Mouse (Mus musculus) lung, postnatal 10 days (tissue): ENCODE measurements around the gene Ajuba.

Source experiments
- DNase-seq: peaks from one replicate; pipeline ENCODE4 v3.0.0; 2021

The Ajuba gene

DNA sequence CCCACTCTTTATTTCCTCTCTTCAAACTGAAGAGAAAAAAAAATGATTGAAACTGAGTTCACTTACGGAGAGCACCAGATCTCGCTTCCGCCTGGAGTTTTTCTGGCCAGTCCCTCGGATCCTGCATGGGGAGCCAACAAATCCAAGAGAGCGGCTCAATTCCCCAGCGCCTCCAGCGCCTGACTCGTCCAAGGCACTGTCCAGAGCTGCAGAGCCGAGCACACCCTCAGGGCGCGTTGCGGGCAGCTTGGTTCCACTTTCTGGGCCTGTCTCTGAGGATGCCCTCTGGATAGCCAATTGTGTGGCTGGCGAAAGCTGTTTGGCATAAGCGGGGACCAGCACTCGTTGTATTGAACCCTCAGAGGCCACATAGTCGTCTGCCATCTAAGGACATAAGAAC is 13.7 kb upstream of the Ajuba start:
- no peak for DNase-seq

DNA sequence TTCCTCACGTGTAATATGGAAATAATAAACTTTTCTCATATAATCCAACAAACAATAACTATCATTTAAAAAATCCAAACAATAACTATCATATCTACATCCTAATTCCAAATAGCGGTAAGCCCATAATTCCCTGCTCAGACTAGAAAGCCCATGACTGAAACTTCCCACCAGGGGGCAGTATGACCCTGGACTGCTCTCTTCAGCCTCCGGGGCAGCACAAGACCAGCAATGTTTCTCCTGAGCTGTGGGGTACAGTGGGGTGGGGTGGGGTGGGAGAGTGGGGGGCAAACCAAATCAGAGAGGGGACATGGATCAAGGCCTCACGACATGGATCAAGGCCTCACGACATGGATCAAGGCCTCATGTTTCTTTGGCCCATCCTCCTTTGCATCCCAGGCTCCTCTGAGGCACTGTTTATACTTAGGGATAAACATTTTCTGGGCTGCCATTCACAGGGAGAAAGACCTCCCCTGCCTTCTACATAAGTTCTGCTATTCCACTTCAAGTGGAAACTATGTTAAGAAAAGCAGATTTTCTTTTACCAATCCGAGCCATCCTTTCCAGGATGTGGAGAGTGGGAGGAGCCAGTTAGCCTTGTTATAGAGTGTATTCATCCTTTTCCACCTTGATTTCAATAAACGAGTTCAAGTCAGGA is 6.5 kb upstream of the Ajuba start:
- peak; percentile 88 for DNase-seq

DNA sequence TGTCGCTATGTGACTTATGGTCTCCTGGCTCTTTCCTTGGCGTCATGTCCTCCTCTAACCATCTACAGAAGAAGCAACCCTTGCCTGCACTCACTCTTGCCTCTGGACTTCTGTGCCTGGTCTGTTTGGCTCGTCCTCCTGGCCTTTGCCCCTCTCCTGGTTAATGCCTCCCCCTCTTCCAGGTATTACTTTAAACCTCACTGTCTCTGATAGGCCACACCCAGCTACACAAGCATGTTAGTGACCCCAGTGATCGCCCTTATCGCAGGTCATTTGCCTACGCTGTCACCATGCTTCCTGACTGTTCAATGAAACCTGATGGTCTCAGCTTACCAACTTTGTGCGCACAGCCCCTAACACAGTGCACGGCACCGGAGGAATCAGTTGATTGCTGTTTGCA is 5.2 kb upstream of the Ajuba start:
- DNase-seq: no peak

DNA sequence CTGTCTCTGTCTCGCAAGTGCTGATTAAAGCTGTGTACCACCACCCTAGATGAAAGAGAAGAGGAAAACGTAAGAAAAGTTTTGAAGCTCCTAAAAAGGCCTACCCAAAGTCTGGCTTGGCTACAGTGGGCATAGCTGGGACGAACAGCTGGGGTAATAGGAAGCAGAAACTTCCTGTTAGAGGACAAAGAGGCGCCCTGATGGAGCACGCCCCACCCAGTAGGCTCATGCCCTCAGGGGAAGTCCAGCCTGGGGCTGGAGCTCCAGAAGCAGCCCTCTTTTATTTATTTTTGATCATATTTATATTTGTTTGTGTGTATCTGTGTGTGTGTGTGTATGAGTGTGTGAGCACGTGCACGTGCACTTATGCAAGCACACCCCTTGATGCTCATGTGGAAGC is 2.3 kb upstream of the Ajuba start:
- DNase-seq: no peak

DNA sequence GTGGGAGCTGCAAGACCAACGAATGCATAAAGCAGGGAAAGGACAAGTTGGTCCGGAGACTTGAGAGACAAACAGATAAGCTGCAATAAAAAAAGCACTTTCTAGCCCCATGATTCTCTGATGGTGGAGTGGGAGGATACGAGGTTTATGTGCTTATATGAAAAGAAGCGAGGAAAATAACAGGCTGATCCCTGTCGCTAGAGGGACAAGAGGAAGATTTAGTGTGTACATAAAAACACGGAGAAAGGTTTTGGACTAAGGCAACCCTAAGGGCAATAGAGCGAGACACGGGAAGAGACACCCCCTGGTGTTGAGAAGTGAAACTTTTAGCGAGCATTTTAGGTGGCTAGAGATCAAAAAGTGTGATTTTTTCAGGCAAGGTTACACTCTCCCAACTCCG is 705 bp upstream of the Ajuba start:
- DNase-seq: peak; percentile 74

DNA sequence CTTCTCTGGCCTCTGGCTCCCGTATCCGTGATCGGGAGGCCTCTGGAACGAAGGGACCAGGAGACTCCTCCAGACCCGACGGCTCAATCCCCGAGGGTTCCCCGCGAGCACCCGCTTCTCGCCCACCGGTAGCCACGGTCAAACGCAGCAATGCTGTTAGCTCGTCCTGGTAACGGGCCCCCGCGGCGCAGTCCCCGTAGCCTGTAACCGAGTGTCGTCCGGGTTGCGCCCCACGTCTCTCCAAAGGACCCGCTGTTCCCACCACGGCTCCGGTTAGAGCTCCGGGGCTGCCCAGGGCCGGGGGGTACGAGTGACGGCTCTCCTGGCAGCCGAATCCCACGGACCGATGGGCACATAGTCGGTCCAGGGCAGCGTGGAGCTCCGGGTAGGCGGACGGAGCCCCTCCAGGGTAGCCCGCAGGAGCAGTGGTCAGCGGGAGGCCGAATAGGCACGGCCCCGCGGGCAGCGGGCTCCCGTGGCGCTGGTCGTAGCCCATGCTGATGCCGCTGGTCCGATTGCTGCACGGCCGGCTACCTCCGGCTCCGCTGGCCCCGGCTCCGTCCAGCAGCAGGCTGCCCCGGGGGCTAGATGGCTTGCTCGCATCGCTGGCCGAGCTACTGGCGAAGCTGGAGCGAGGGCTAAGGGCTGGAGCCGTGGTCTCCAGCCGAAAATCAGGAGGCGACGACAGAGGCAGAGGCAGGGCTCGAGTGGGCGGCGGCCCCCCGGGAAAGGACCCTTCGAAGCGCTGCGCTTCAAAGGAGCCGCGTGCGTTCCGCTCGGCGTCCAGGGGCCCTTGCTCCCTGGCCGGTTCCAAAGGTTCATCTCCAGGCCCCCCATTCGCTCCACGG is 893 bp downstream of the Ajuba start:
- DNase-seq: no peak

DNA sequence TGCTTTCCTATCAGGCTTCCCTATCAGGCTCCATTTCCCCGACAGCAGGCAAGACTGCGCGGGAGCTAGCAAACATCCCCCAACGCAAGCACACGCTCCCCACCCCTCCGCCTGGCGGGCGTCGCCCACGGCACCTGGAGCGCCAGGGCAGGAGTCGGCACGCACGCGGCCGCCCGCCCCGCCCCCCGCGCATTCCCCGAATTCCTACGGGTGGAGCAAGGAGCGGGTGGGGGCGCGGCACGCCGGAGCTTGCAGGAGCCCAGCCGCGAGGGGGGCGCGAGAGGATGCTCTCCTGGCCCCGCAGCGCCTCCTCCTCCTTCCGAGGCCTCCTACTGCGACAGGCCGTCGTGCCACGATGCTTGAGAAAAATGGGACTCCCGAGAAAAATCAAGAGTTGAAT is 1.7 kb downstream of the Ajuba start:
- DNase-seq: peak; percentile 90

DNA sequence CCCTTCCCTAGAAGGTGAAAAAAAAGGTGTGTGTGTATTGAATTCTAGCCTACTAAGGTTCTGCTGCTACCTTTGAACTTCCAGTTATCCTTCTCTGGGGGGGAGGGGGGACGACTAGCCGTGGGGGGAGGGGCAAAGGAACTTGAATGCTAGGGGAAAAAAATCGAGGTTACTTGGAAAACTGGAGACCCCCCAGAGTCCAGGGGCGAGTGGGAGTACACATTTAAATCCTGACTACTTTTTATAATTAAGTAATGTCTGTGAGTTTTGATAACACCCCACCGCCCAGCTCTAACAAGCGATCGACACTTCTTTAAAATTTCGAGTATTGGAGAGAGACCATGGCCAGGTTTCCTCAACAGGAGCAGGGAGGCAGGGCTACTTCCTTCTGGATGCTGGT is 2.3 kb downstream of the Ajuba start:
- no peak for DNase-seq

DNA sequence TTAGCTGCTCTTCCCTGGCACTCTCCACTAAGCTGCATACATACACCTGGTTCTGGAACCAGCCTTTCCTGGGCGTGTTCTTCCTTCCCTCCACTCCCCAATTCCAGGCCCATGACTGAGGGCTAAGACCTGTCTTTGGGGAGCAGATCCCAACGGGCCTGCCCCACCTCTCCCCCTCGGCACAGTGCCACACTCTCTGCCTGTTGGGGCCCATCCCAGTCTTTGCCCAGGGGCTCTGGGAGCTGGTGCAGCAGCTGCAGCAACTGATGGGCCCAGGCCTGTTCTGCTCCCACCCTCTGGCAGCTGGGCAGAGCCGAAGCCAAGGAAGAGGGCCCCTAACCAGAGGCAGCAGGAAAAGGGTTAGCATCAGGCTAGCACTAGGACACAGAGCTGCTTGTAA is 3.1 kb downstream of the Ajuba start:
- no peak for DNase-seq

DNA sequence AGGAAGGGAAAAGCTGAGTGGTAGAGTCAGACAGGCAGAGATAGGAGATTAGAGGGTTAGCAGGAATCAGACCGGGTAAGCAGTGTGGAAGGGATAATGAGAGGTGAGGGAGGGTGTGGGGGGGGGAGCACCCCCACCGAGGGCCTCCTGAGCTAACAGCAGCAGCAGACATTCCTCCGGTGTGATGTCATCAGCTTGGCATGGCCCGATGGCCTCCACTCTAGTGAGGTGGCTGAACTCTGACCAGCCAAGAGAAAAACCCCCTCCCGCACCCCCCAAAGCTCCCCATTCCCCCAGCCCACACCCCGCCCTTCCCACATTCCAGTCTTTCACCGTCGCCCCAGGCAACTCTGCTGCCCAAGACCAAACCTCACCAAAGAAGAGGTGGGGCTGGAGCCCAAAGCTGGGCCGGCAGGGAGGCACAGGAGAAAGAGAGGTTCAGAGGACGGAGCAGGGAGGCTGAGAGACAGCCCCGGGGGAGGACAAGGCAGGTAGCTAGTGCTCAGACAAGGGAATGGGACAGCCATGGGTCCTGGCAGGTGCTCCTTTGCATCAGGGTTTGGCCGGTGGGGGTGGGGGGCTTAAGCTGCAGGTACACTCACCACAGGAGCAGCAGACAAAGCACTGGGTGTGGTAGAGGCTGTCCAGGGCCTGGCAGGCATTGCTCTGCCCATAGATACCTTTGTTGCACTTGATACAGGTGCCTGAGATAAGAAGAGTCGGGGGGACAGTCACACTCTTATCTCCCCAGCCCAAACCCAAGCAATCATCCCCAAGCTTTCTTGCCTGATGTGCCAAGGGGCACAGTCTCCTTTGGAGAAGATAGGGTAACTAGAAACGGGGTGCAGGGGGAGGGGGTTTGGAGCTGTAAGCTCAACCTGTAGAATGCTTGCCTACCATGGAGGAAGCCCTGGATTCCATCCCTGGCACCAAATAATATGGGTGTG is 4.3 kb downstream of the Ajuba start:
- peak; percentile 82 for DNase-seq

DNA sequence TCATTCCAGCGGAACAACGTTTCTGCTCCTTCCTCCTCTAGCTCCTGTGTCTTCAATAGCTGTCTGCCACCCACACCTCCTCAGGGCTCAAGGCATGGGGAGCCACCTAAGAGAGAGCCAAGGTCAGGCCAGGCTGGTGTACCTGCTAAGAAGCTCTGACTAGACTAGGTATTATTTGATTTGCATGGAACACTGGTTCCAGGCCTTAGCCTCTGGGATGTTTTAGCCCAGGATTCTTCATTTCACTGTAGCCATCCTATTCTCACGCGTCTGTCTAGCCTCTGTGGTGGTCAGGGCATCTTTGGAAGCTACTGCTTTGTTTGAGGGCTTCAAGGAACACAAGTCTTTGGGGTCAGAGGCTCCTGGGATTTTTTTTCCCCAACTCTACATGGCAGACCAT is 5.2 kb downstream of the Ajuba start:
- DNase-seq: no peak

DNA sequence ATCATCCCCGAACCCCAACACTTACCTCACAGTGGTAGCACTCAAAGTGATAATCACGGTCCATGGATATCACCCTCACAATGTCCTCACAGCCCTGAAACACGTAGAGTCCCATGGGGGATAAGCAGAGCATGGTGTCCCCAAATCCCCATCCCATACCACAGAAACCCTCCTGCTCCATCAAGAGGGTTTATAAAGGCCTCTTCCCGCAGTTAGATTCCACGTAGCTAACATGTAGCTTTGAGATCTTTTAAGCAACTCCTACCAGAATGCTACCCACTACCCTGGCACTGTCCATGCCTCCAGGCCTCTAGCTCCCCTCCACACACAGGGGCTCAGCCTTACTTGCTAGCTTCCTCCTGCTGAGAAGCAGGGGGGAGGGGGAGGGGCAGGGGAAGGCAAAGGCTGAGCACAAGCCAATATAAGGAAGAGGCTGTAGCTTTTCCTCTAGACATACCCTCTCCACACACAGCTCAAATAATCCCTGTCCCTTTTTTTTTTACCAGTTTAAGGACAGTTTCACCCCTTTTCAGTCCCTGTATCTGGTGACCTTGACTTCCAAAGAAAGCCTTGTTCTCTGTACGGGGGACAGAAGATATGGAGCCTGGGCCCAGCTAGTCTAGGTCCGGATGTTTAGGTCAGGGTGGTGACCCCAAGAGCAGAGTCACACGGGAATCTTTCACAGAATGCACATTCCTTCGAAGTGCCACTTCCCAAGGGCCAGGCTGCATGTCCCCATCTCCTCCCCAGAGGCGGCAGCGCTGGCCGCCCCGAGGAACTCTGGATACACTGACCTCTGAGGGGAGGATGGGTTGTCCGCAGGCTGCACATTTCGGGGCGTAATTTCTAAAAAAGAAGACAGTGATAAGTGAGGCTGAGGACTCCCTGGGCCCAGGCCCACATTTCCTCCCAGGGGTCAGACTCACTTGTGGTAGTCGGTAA is 7.6 kb downstream of the Ajuba start:
- peak; percentile 48 for DNase-seq

DNA sequence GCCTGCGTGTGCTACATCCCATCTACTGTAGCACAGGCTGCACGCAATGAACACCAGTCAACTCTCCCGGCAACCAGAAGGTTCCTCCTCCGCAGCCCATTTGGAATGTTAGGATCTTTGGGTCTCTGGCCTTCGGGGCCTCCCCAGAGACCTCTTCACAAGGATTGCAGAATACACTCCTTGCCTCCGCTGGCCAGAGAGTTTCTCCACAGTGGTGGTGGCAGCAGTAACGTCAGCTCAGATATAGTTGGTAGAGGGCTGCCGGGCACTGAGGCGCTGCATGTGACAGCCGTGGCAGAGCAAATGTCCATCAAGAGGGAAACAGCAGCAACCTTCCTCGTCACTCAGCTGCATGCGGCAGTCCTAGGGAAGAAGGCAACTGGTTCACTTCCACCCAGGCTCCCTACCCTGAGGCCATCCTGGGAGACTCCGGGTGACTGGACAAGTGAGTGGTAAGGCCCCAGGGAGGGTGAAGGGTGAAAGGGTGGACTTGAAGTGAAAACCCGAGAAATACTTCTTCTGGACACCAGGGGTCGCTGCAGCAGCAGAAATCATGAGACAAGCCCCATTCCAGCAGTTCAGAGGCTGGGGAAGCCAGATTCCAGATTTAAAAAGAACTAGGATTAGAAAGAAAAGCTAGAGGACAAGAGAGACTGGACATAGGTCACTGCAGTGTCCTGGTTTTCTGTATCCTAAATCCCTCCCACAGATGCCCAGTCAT is 8.5 kb downstream of the Ajuba start:
- DNase-seq: peak; percentile 87

DNA sequence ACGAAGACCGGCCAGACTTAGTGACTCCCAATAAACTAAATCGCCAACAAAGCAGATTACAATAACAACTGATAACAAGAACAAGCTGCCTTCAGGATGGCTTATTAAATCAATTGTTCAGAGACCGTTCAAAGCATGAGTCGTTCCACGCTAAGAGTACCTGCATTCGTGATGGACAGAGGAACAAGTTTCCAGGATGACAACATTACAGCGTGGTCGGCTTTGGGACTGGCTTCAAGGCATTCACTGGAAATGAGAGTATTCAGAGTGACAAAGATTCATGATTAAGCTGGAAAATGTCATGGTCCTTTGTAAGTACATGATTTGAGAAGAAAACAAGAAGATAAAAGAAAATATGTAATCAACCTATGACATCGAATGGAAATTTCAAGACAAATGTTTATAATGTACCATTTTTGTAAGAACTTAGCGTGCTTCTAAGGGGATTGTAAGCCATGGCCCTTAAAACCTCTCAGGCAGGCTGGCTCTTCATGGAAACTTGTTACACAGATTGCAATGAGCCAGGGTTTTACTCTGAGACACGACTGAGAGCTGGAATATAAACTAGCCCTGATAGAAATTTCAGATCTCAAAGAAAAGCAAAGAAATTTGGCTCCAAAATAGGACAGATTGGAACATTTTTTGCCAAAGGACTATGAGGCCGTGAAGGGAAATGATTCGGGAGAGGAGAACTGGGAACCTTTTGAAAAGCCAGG is 16.7 kb downstream of the Ajuba start:
- no peak for DNase-seq

DNA sequence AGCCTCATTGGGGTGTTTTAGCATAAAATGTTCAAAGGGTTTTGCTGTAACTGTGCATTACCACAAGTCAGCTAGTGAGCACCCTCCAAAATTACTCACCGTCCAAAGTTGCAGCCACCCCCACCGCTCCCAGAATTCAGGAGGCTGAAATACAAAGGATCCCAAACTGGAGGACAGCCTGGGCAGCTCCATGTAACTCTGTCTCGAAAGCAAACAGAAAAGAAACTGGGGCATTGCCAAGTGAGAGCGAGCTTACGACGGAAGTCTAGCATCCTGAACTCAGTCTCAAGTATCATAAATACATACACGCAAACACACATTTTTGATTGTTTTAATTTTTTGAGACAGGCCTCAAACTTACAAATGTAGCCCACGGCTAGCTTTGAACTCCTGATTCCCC is 20.0 kb downstream of the Ajuba start:
- no peak for DNase-seq

DNA sequence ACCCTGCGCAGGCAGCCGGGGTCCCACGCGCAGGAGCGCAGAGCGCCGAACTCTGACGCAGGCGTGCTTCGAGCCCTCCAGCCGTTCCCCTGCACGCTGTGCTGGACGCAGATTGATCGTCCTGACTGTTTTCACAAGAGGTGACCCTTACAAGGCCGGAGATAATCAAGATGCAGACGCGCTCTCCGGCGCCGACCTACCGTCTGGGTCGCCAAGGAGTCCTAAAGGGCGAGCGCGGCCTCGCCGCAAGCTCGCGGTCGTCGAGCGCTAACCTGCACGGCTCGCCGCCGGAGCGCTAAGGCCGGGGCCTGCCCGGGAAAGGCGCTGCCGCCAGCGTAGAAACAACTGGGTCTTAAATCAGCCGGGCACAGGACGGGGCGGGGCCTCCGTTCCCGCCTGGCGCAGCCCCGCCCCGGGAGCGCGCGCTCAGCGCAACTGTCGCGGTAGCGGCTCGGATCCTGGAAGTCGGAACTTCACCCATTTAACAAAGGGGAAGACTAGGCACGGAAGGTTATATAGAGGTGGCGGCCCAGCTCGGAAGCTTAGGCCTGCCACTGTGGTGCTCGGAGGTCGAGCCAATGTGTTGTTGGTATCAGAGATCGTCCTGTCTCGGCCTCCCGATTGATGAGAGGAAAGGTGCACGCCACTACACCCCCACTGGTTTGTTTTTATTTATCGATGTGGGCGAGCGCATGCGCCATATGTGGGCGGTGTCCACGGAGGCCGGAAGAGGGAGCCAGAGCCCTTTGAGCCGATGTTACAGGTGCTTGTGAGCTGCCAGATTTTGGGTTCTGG is 23.2 kb downstream of the Ajuba start, which contains the start of gene Haus4:
Haus4 (minus strand) TSS at position 642 of the 795 bp plus-strand sequence.
- DNase-seq: peak; percentile 89

DNA sequence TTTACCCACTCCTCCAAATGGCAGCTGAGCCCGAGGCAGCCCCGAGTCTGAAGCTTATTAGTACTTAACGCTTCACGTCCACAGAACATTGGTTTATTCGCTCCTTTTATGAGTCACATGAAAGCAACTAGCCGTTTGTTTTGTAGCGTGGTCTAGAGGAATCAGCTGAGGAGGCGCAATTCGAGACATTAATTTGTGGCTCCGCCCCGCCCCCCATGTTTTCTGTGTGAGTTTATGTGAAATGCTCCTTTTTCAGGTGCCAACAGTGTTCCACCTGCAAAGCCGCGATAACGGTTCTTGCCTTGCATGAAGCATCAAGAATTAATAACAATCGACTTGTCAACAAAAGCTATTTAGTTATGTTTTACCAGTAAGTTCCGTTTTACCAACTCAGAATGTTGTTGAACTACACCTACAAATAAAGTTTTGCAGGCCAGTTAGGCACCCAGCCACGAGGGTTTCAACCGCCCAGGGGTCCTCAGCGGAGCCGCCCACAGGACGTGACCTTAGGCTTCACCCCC is 23.8 kb downstream of the Ajuba start:
- no peak for DNase-seq

DNA sequence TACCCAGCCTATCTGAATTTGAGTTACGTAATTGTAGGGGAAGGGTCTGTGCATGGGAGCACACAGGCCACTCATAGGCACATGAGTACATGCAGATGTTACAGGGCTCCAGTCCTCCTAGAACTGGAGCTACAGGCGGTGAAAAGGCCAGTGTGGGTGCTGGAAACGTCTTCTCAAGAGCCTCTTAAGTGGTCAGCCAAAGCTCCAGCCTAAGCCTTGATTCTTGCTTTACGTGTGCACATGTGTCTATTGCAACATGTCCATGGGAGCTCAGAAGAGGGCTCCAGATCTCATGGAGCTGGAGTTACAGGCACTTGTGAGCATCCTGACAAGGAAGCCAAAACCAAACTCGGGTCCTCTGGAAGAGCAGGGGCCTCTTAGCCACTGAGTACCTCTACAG is 32.7 kb downstream of the Ajuba start:
- no peak for DNase-seq

DNA sequence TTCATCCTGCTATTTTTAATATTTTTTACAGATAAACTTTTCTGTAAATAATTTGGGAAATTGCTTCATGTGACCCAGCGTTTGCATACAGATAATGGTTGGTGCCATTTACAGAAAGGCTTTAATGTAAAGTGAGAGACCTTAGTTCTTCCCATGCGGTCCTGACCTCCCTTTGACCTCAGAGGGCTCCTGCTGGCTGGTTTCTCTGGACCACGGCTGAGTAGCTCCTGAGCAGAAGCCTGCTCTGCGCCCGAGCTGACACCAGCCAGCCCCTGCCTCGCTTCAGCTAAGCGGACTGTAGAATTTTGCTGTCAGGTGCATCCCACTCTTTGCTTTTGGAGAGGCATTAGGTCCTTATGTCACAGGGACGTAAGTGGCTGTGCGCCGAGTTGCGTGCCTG is 36.6 kb downstream of the Ajuba start:
- no peak for DNase-seq

DNA sequence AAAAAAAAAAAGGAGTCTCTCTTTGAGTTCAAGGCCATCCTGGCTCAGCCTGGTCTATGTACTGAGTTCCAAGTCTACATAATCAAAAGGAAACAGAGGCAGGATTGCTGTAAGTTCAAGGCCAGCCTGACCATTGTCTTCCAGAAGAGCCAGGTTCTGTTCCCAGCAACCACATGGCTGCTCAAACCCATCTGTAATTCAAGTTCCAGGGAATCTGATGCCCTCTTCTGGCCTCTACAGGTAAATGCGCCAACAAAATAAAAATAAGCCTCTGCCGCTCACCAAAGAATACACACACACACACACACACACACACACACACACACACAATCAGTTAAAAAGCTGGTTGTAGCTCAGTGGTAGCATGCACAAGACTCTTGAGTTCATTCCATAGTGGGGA is 38.8 kb downstream of the Ajuba start:
- no peak for DNase-seq
